Mouse (Mus musculus) forebrain, embryonic 10.5 days (tissue): ENCODE measurements around the gene Haus4. TPM values are rescaled to one million over a fixed set of nuclear protein-coding genes. Genes with fewer than 3 reads are reported as not detected.

Source experiments
- DNase-seq: peaks from one replicate; pipeline ENCODE4 v3.0.0-alpha.2; 2017; ENCODE audit warnings: low spot score; ENCODE audit errors: extremely low spot score
- H3K27ac ChIP-seq: fragments of 300-500 bp; sonication (generic); 2 replicates; pipeline ENCODE4 v1.5.1; 2016; ENCODE audit warnings: mild to moderate bottlenecking
- H3K27me3 ChIP-seq: fragments of 300-500 bp; sonication (generic); 2 replicates; pipeline ENCODE4 v1.6.1; 2016; ENCODE audit warnings: mild to moderate bottlenecking; ENCODE audit not compliant: poor library complexity, severe bottlenecking
- H3K36me3 ChIP-seq: fragments of 300-500 bp; sonication (generic); replicated peaks from 2 replicates; pipeline ENCODE4 v1.6.1; 2016; ENCODE audit warnings: mild to moderate bottlenecking, moderate library complexity
- H3K4me1 ChIP-seq: fragments of 300-500 bp; sonication (generic); 2 replicates; pipeline ENCODE4 v1.6.1; 2016
- H3K4me3 ChIP-seq: fragments of 300-500 bp; sonication (generic); 2 replicates; pipeline ENCODE4 v1.5.1; 2016; ENCODE audit warnings: mild to moderate bottlenecking, moderate library complexity
- H3K9me3 ChIP-seq: fragments of 300-500 bp; sonication (generic); 2 replicates; pipeline ENCODE4 v1.6.1; 2016; ENCODE audit warnings: mild to moderate bottlenecking, moderate library complexity
- WGBS: fragments of 180-500 bp; shearing (Covaris S2); methylation state at CpG from one replicate; pipeline ENCODE4 v1.1.7; 2016; 5-methylcytosine and 5-hydroxymethylcytosine counted together
- polyA plus RNA-seq: library from polyadenylated mRNA; unstranded; fragments of >200 nt; fragmentation: Nextera tagmentation; extraction: Ambion mirVana; gene quantifications from 2 replicates; pipeline ENCODE4 v1.2.1, GENCODE M21; 2016

Gene Haus4
- polyA plus RNA-seq, 1 experiment from 2014 or later, result 65.4 TPM

GRCm38 (mm10) chr14:54516710-54517310 is 37.6 kb downstream of the Haus4 start:
- no peaks in the 10 kb centered on the region for H3K27me3 ChIP-seq
- DNase-seq, result no peak
- H3K9me3 ChIP-seq, result peaks cover 12% of the 10 kb centered on the region
- peaks cover 28% of the 10 kb centered on the region for H3K4me1 ChIP-seq
- H3K27ac ChIP-seq, result peak overlapping the region; percentile 92
- 7% methylated on average over 17 of the region's 17 CpGs for WGBS
- H3K36me3 ChIP-seq, result peaks cover 42% of the 10 kb centered on the region
- H3K4me3 ChIP-seq, result peak overlapping the region; percentile 67

GRCm38 (mm10) chr14:54509774-54510173 is 44.6 kb downstream of the Haus4 start:
- H3K27ac ChIP-seq, result no peak overlapping the region
- H3K4me1 ChIP-seq, result no peaks in the 10 kb centered on the region
- peaks cover 12% of the 10 kb centered on the region for H3K9me3 ChIP-seq
- no peak overlapping the region for H3K4me3 ChIP-seq
- no peaks in the 10 kb centered on the region for H3K27me3 ChIP-seq
- DNase-seq, result no peak
- peaks cover 97% of the 10 kb centered on the region for H3K36me3 ChIP-seq
- 97% methylated on average over 9 of the region's 9 CpGs for WGBS

DNA sequence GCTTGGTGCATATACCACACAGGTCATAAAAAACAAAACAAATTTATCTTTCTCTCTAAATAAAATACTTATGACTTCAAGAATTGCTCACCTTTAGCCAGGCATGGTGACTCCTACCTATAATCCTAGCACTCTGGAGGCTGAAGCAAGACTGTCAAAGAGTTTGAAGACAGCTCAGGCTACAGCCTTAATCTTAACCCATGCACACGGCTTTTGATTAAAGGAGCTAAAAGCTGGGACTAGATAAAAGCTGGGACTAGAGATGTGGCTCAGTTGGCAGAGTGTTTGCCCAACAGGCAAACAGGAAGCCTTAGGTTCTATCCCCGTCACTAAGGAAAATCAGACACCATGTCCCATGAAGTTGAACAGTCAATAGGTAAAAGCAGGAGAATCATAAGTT is 51.3 kb downstream of the Haus4 start:
- Histone ChIP-seq H3K27ac (no peak overlapping the region), H3K36me3 (peaks cover 30% of the 10 kb centered on the region), H3K4me1 (no peaks in the 10 kb centered on the region), H3K4me3 (no peak overlapping the region), H3K9me3 (peaks cover 5% of the 10 kb centered on the region; the same call in 1 of the 2 replicates), H3K27me3 (no peaks in the 10 kb centered on the region)
- no peak for DNase-seq
- 87% methylated on average over 2 of the region's 2 CpGs for WGBS

DNA sequence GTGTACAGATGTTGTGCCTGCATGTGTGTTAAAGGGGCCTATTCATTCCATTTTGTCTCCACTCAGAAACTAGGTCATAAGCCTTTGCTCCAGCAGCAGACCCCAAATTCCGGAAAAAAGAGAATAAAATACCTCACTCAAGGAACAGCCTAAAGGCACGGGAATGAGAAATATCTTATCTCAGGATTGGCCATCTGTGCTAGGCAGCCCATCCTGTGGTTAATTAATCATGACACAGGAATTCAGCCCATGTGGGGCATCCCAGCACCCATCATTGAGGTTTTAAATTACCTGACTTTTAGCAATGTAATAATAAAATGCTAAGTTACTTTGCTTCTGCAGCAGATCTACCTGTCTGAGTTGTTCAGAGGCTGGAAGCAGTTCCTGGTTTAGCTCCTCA is 53.1 kb downstream of the Haus4 start:
- H3K4me3 ChIP-seq, result no peak overlapping the region
- peaks cover 5% of the 10 kb centered on the region; the same call in 1 of the 2 replicates for H3K9me3 ChIP-seq
- H3K36me3 ChIP-seq, result peaks cover 13% of the 10 kb centered on the region
- H3K27me3 ChIP-seq, result no peaks in the 10 kb centered on the region
- WGBS, result 80% methylated on average over 2 of the region's 2 CpGs
- no peaks in the 10 kb centered on the region for H3K4me1 ChIP-seq
- DNase-seq, result no peak
- H3K27ac ChIP-seq, result no peak overlapping the region

DNA sequence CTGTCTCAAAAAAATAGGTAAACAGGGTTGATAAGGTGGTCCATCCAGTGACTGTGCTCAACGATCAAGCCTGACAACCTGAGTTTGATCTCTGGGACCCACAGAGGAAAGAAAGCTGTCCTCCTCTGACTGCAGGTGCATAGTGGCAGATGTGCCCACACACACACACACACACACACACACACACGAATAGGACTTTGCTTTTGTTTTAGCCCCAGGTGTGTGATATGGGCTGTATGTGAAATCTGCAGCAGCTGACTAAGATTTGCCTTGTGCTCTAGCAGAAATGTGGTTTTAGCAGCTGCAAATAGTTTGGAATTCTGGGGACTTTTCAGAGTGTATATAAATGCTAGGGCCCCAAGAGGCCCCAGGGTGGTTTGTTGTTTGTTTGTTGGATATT is 55.1 kb downstream of the Haus4 start:
- H3K4me1 ChIP-seq, result no peaks in the 10 kb centered on the region
- WGBS, result 85% methylated on average over 2 of the region's 2 CpGs
- DNase-seq, result no peak

DNA sequence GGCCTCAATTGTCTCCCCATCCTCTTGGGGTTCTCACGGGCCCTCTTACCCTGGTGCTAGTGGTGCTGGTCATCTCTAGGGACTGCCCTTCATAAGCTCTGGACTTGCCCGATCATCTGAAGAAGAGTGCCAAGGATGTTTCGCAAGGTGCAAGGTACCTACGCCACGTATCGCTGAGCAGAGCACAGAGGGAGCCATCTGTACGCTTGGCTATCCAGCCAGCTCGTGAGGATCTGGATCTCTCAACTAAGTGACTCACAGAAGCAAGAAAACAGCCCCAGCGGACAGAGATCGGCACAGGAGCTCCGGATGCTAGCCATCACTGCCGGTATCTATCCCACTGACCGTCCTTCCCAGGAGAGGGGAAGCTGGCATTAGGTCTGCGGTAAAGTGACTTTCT is 57.7 kb downstream of the Haus4 start:
- no peak for DNase-seq
- Histone ChIP-seq H3K9me3 (peaks cover 4% of the 10 kb centered on the region; the same call in 1 of the 2 replicates), H3K27me3 (no peaks in the 10 kb centered on the region), H3K27ac (no peak overlapping the region), H3K36me3 (no peaks in the 10 kb centered on the region), H3K4me1 (peaks cover 3% of the 10 kb centered on the region; the same call in 1 of the 2 replicates), H3K4me3 (no peak overlapping the region)
- 89% methylated on average over 14 of the region's 14 CpGs for WGBS

More for the DNA sequence above, 55.1 kb downstream of the Haus4 start:
- Histone ChIP-seq H3K4me3 (no peak overlapping the region), H3K27me3 (no peaks in the 10 kb centered on the region), H3K36me3 (no peaks in the 10 kb centered on the region), H3K27ac (no peak overlapping the region), H3K9me3 (peaks cover 5% of the 10 kb centered on the region; the same call in 1 of the 2 replicates)

GRCm38 (mm10) chr14:54494234-54494633 is 60.2 kb downstream of the Haus4 start:
- WGBS, result 0% methylated on average over 3 of the region's 3 CpGs
- Histone ChIP-seq H3K36me3 (no peaks in the 10 kb centered on the region), H3K27me3 (no peaks in the 10 kb centered on the region), H3K27ac (no peak overlapping the region), H3K4me3 (no peak overlapping the region), H3K4me1 (peaks cover 3% of the 10 kb centered on the region; the same call in 1 of the 2 replicates), H3K9me3 (no peaks in the 10 kb centered on the region)
- peak; percentile 68 for DNase-seq

- Histone ChIP-seq H3K27ac (no peak overlapping the region), H3K4me1 (peaks cover 3% of the 10 kb centered on the region; the same call in 1 of the 2 replicates), H3K9me3 (no peaks in the 10 kb centered on the region), H3K27me3 (no peaks in the 10 kb centered on the region), H3K4me3 (no peak overlapping the region), H3K36me3 (no peaks in the 10 kb centered on the region)
- WGBS, result 89% methylated on average over 5 of the region's 5 CpGs
- DNase-seq, result no peak
Observed at GRCm38 (mm10) chr14:54493236-54493635, 61.2 kb downstream of the Haus4 start.

DNA sequence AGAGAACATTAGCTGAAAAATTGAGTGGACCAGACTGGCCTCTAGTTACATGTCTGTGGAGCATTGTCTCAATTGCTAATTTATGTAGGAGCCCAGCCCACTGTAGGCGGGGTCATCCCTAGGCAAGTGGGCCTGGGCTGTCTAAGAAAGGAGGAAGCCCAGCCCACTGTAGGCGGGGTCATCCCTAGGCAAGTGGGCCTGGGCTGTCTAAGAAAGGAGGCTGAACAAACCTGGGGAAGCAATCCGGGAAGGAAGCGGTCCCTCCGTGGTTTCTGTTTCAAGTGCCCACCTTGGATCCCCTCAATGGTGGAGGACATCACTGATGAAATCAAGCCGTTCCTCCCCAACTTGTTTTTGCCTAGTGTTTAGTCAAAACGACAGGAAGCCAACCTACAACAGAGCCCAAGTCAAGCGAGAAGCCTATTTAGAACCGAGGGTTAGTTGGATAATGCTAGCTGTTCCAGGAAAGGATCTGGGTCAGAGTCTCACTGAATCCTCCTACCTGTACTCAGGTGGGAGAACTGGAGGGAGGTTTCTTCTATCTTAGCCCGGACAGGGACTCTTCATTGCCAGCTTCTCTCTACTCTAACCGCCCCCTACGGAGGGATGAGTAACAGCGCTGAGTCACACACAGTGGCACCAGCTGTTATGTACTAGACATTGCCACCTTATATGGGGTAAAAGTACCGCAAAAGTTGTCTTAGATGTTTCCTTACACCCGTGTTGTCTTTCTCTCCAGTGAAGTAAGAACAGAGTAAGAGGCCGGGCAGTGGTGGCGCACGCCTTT is 61.9 kb downstream of the Haus4 start:
- WGBS, result 66% methylated on average over 18 of the region's 18 CpGs
- H3K27ac ChIP-seq, result no peak overlapping the region
- H3K27me3 ChIP-seq, result no peaks in the 10 kb centered on the region
- no peaks in the 10 kb centered on the region for H3K9me3 ChIP-seq
- no peak overlapping the region for H3K4me3 ChIP-seq
- H3K36me3 ChIP-seq, result no peaks in the 10 kb centered on the region
- DNase-seq, result no peak
- H3K4me1 ChIP-seq, result peaks cover 3% of the 10 kb centered on the region; the same call in 1 of the 2 replicates

Other genes starting within 250 kb of the Haus4 start
- 55.2 and 59.0 TPM in 2 replicates for gene Oxa1l, start 193.8 kb downstream of the Haus4 start, polyA plus RNA-seq
- 4.1 and 4.3 TPM in 2 replicates for gene Slc7a7, start 136.8 kb downstream of the Haus4 start, polyA plus RNA-seq
- 200 and 201 TPM in 2 replicates for gene Mrpl52, start 127.7 kb downstream of the Haus4 start, polyA plus RNA-seq
- gene Mmp14, start 123.0 kb downstream of the Haus4 start, polyA plus RNA-seq, result 52.4 and 54.6 TPM in 2 replicates
- gene Lrp10, start 90.5 kb downstream of the Haus4 start, polyA plus RNA-seq, result 23.8 and 24.4 TPM in 2 replicates
- gene Rem2, start 78.5 kb downstream of the Haus4 start, polyA plus RNA-seq, result 12.5 TPM in 2 replicates
- gene Prmt5, start 37.1 kb downstream of the Haus4 start, polyA plus RNA-seq, result 162 and 164 TPM in 2 replicates
- 79.1 and 98.7 TPM in 2 replicates for gene Ajuba, start 22.9 kb upstream of the Haus4 start, polyA plus RNA-seq
- gene 4931414P19Rik, start 51.4 kb upstream of the Haus4 start, polyA plus RNA-seq, result 9.5 and 11.0 TPM in 2 replicates
- gene Psmb5, start 63.4 kb upstream of the Haus4 start, polyA plus RNA-seq, result 478 and 497 TPM in 2 replicates
- 0.05 and 0.12 TPM in 2 replicates for gene Psmb11, start 66.8 kb upstream of the Haus4 start, polyA plus RNA-seq
- gene Gm17606, start 86.3 kb upstream of the Haus4 start, polyA plus RNA-seq, result not detected in 2 replicates
- 4.7 and 5.4 TPM in 2 replicates for gene Cdh24, start 86.7 kb upstream of the Haus4 start, polyA plus RNA-seq
- gene 1700123O20Rik, start 131.6 kb upstream of the Haus4 start, polyA plus RNA-seq, result 104 and 109 TPM in 2 replicates
- gene Acin1, start 132.3 kb upstream of the Haus4 start, polyA plus RNA-seq, result 142 and 146 TPM in 2 replicates
- not detected in 2 replicates for gene Gm29776, start 144.2 kb upstream of the Haus4 start, polyA plus RNA-seq
- gene Cebpe, start 157.6 kb upstream of the Haus4 start, polyA plus RNA-seq, result not detected in 2 replicates
- 1.0 and 2.3 TPM in 2 replicates for gene Slc7a8, start 227.3 kb upstream of the Haus4 start, polyA plus RNA-seq